Comparison of ENCODE assay signal across 15 mouse cellular contexts in the genomic region with DNA sequence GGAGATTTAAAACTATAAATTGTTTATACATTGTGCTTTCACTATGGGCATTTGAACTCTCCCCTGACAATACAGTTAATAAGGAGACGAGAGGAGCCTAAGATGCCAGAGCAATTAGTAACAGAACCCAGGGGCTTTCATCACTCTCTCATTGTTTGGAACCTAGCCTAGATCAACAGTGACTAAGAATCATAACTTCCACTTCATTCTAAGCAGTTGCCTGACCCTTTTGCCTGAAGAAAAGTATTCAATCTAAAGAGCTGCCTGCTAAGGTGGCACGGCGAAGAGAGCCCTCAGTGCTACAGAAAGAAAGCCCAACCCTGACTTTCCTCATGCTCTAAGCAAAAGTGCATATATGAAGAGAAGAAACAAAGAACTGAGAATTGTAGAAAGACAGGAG. TPM values are rescaled to one million over a fixed set of nuclear protein-coding genes. Genes with fewer than 3 reads are reported as not detected.
DNase-seq lines count a peak whose midpoint lies in the region; ATAC-seq and TF ChIP-seq lines count a peak whose summit lies in the region.
"Had no signal": no experiment of that assay in that cellular context is flagged by ENCODE, and none has a peak within 500 bp of the region (broad histone marks: within the 10 kb centered on the region; RNA-seq: fewer than 3 reads in every experiment).

No protein-coding gene starts in this region.

- 70% methylated on average over 3 of the region's 3 CpGs for WGBS in liver, adult 2 months
- WGBS in liver, embryonic 12.5 days (ENCODE audit: insufficient replicate concordance), result 61% methylated on average over 3 of the region's 3 CpGs

- no peaks in the 10 kb centered on the region for H3K27me3 ChIP-seq in liver, adult 2 months (ENCODE audit: control insufficient read depth, insufficient read depth, low read length)
- no peaks in the 10 kb centered on the region for H3K27me3 ChIP-seq in liver, embryonic 12.5 days (replicated peaks)
- no peaks in the 10 kb centered on the region for H3K27me3 ChIP-seq in myocyte (ENCODE audit: control insufficient read depth, insufficient read depth, insufficient read length)
- H3K27me3 ChIP-seq: embryonic facial prominence, embryonic 13.5 days; heart, embryonic 15.5 days; midbrain, embryonic 12.5 days had no signal

- no peak for TF ChIP-seq POLR2A in liver, adult 2 months (IDR thresholded peaks at IDR 0.05; ENCODE audit: extremely low read depth, insufficient read depth, low read length)
- no peak for TF ChIP-seq POLR2A in brain, embryonic 14.5 days (IDR thresholded peaks at IDR 0.05; ENCODE audit: borderline replicate concordance, extremely low read depth, insufficient read depth, insufficient read length, poor library complexity, severe bottlenecking)
- TF ChIP-seq POLR2A in myocyte (IDR thresholded peaks at IDR 0.05; ENCODE audit: insufficient read length, low read depth), result no peak

- no peak overlapping the region for H3K27ac ChIP-seq in liver, adult 2 months (replicated peaks; ENCODE audit: insufficient read depth, low read depth, low read length)
- H3K27ac ChIP-seq in liver, embryonic 12.5 days, result no peak overlapping the region
- H3K27ac ChIP-seq: embryonic facial prominence, embryonic 13.5 days; heart, embryonic 15.5 days; midbrain, embryonic 12.5 days had no signal

- ATAC-seq in liver, embryonic 12.5 days, result no peak
- ATAC-seq: forebrain, embryonic 14.5 days; liver, postnatal 0 days had no signal

- H3ac ChIP-seq in myocyte (ENCODE audit: control insufficient read depth, insufficient read length), result no peak overlapping the region

- no peak for TF ChIP-seq CTCF in liver, adult 2 months (IDR thresholded peaks at IDR 0.05; ENCODE audit: low read depth, low read length)
- TF ChIP-seq CTCF in brain, embryonic 14.5 days (IDR thresholded peaks at IDR 0.05; ENCODE audit: borderline replicate concordance, extremely low read depth, insufficient read depth, insufficient read length), result no peak

- no peaks in the 10 kb centered on the region for H3K36me3 ChIP-seq in liver, adult 2 months (ENCODE audit: control insufficient read depth, insufficient read depth, low read length)
- H3K36me3 ChIP-seq in liver, embryonic 12.5 days, result no peaks in the 10 kb centered on the region
- no peaks in the 10 kb centered on the region for H3K36me3 ChIP-seq in myocyte (ENCODE audit: control insufficient read depth, insufficient read depth)
- H3K36me3 ChIP-seq: embryonic facial prominence, embryonic 13.5 days; heart, embryonic 15.5 days; midbrain, embryonic 12.5 days had no signal

- H3K9me3 ChIP-seq in liver, embryonic 12.5 days (replicated peaks), result no peaks in the 10 kb centered on the region
- H3K9me3 ChIP-seq: embryonic facial prominence, embryonic 13.5 days; heart, embryonic 15.5 days; midbrain, embryonic 12.5 days had no signal

- no peak overlapping the region for H3K9ac ChIP-seq in liver, adult 2 months (ENCODE audit: low read depth, low read length)
- no peak overlapping the region for H3K9ac ChIP-seq in liver, embryonic 12.5 days
- H3K9ac ChIP-seq: embryonic facial prominence, embryonic 13.5 days; heart, embryonic 15.5 days; liver, postnatal 0 days; midbrain, embryonic 12.5 days had no signal

- peak; percentile 68 for DNase-seq in heart, adult 11 months
- DNase-seq in heart, postnatal 4 days, result no peak
- peak; percentile 17 for DNase-seq in liver, adult 2 months (ENCODE audit: extremely low read depth, low read depth, low spot score)
- DNase-seq in brain, embryonic 14.5 days (ENCODE audit: low read depth), result peak; percentile 12
- DNase-seq in spleen, postnatal 14 days (ENCODE audit: low spot score in 2 of 2), result no peak
- DNase-seq in ovary, postnatal 36 days (ENCODE audit: low spot score), result no peak
- DNase-seq: cerebellum, adult 9-10 months; liver, postnatal 0 days; thymus, adult 2 months had no signal

- no peaks in the 10 kb centered on the region for H3K4me1 ChIP-seq in liver, adult 2 months (ENCODE audit: control insufficient read depth, insufficient read depth, low read length)
- no peaks in the 10 kb centered on the region for H3K4me1 ChIP-seq in liver, embryonic 12.5 days
- H3K4me1 ChIP-seq: midbrain, embryonic 12.5 days had no signal

- H3K4me3 ChIP-seq in liver, adult 2 months (ENCODE audit: insufficient read depth, low read depth, low read length), result no peak overlapping the region
- H3K4me3 ChIP-seq in liver, embryonic 12.5 days, result no peak overlapping the region
- no peak overlapping the region for H3K4me3 ChIP-seq in myocyte
- H3K4me3 ChIP-seq: embryonic facial prominence, embryonic 13.5 days; heart, embryonic 15.5 days; midbrain, embryonic 12.5 days had no signal

- no peak overlapping the region for H3K4me2 ChIP-seq in liver, embryonic 12.5 days
- peak overlapping the region; percentile 46 for H3K4me2 ChIP-seq in myocyte (ENCODE audit: low read depth)
- H3K4me2 ChIP-seq: embryonic facial prominence, embryonic 13.5 days; heart, embryonic 15.5 days; midbrain, embryonic 12.5 days had no signal

- no peaks in the 10 kb centered on the region for H3K79me2 ChIP-seq in liver, adult 2 months (ENCODE audit: control insufficient read depth, insufficient read depth, low read length)
- H3K79me2 ChIP-seq in myocyte (ENCODE audit: control insufficient read depth, insufficient read depth), result no peaks in the 10 kb centered on the region

TF ChIP-seq in myocyte, 11 proteins besides CTCF, POLR2A, EP300 and RAD21:
- TF ChIP-seq CEBPB (IDR thresholded peaks at IDR 0.05; ENCODE audit: insufficient read depth, poor library complexity, severe bottlenecking) (peak; percentile 82), MYOG (IDR thresholded peaks at IDR 0.05; ENCODE audit: control insufficient read depth in 1 of 3, insufficient read depth in 1 of 3, insufficient read length in 2 of 3, low read depth in 2 of 3) (no peak)

RNA-seq across cellular contexts. Expression of gene Efemp1, which starts 19.2 kb away (rescaled TPM):
- total RNA-seq in heart, postnatal 4 days (2021), result 10 to 100 TPM; 12.6 to 14.3 TPM
- total RNA-seq in liver, adult 2 months (2014; rRNA removed), result 7.7 TPM in 2 replicates
- 7.2 and 7.4 TPM in 2 replicates for polyA plus RNA-seq in liver, adult 2 months (2012; rRNA removed)
- 2.8 and 3.1 TPM in 2 replicates for polyA plus RNA-seq in liver, embryonic 12.5 days (2016; fragmentation: Nextera tagmentation; extraction: Ambion mirVana)
- polyA plus RNA-seq in brain, embryonic 14.5 days (2012; rRNA removed), result 4.6 and 6.0 TPM in 2 replicates
- 0.12 TPM for polyA plus RNA-seq in myocyte (2012; fragmentation: generic; extraction: Trizol)

Comparison
In these comparisons a context has a peak if more than half of its experiments do, and no peak if none do; other contexts are left out.
1. DNase-seq: peak in heart, adult 11 months (single experiment), liver, adult 2 months (single experiment) and brain, embryonic 14.5 days (single experiment); none in heart, postnatal 4 days (single experiment), spleen, postnatal 14 days (0 of 2) and ovary, postnatal 36 days (single experiment).